Mouse (Mus musculus): ENCODE results near the gene Lhfpl3.

- TF ChIP-seq POLR2A (IDR thresholded peaks at IDR 0.05; ENCODE audit: low read depth, low read length) (no peak), CTCF (IDR thresholded peaks at IDR 0.05; ENCODE audit: extremely low read depth, insufficient read length, insufficient replicate concordance, low read depth, low read length) (no peak)
These were observed 143.6 kb downstream of the Lhfpl3 start for GRCm38 (mm10) chr5:22889481-22889880.
